Mouse (Mus musculus) megakaryocyte, adult 5-6 weeks (primary cell): ENCODE results near the gene Ndufv1. TPM values are rescaled to one million over a fixed set of nuclear protein-coding genes. Genes with fewer than 3 reads are reported as not detected.
"Not testable (repeated sequence)": the region's sequence is repeated elsewhere in the genome, so short reads cannot be mapped to it uniquely, and the experiment has no call there.

Source experiments
- ATAC-seq: 2 replicates; pipeline ENCODE4 v1.8.0; 2016; ENCODE audit warnings: mild to moderate bottlenecking, inconsistent platforms; ENCODE audit not compliant: poor library complexity, severe bottlenecking
- total RNA-seq, 2 experiments: library from RNA; stranded (forward) in 1 of 2; stranded (reverse) in 1 of 2; fragments of 153-499, 151-499 nt in 1 of 2; fragments of 221-1000, 200-1000 nt in 1 of 2; gene quantifications; 2 replicates each; pipeline versions ENCODE4 v1.2.3 to v1.2.4; 2015 to 2017

Gene Ndufv1
- total RNA-seq, 2 experiments from 2014 or later: 103 to 151 TPM

DNA sequence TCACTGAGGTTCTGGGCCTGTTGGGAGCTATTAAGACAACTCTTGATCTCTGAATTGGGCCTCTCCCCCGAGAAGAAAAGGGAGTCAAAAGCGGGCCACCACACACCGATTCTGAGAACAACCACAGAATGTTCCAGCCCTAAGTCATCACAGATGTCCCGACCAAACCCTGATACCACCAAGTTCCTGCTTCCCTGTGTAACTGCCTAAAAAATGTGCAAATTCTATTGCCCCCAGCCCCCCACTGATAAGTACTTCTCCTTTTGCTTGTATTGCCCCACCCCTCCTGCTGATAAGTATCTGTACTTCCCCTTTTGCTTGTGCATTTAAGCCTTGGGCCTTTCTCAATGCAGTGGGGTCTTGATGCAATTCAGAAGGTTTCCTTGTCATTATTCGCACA, 31.5 kb upstream of the Ndufv1 start:
- ATAC-seq: not testable (repeated sequence)

DNA sequence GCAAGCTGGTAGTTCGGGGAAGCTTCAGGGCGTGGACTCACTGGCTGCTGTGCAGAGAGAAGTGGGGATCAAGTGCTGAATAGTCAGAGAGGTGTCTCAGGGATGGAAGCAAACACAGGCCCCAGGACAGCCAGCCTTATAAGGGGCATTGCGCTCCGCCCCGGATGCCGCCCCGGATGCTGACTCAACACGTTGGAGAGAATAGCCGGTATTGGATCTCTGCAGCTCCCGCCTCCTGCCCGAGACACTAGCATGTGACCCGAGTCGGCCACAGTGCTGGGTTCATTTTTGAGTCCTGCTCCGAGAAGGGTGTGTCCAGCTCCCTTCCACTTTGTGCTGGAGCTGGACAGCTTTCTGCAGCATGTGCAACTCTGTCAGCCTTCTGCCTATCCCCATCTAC, 29.5 kb upstream of the Ndufv1 start:
- ATAC-seq: no peak

DNA sequence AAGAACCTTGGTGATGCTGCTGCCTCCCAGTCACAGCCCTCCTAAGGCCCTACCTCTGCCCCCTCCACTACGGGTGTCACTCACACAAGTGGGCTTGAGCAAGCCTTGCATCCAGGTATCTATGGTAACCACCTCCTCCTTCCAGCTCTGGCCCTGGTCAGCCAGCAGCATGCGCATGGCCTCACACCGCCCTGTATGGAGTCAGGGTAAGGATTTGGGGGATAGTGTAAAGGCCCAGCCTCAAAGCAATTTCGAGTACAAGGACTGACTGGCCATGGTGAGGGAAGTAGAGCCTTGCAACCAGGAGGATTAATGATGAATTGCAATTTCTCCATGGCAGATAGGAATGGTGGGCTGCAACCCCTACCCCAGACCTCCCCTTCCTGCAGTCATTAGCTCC, 28.9 kb upstream of the Ndufv1 start:
- ATAC-seq: not testable (repeated sequence)

DNA sequence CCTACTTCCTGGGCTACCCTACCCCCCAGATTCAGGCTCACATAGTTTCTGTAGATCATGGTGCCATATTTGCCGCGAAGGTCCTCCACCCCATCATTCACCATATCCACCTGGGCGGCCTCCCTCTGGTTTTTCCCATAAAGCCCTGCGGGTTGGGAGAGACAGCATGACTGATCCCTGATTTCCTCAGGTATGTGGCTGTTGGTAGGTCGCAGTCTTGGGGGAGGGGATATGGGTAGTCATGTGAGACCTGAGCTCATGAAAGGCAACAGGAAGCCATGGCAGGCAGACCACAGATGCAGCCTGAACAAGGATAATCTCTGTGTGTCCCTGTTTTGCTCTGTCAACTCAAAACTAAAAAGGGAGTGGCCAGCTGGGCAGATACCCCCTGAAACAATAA, 28.3 kb upstream of the Ndufv1 start:
- ATAC-seq: not testable (repeated sequence)

DNA sequence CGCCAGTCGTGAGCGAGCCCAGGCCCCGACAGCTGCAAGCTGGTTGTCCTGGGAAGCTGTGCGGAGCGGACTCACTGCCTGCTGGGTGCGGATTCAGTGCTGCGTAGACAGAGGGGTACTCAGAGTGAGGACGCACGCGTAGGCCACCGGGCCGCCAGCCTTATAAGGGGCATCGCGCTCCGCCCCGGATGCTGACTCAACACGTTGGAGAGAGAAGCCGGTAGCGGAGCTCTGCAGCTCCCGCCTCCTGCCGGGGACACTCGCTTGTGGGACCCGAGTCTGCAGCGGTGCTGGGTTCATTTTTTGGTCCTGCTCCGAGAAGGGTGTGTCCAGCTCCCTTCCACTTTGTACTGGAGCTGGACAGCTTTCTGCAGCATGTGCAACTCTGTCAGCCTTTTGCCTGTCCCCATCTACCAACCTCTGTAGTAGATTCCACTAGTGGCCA, 25.2 kb upstream of the Ndufv1 start, which contains the start of gene Gstp1:
Gene Gstp1 (minus strand): TSS at position 198 of the 445 bp plus-strand sequence.
- peak; percentile 100 for ATAC-seq

DNA sequence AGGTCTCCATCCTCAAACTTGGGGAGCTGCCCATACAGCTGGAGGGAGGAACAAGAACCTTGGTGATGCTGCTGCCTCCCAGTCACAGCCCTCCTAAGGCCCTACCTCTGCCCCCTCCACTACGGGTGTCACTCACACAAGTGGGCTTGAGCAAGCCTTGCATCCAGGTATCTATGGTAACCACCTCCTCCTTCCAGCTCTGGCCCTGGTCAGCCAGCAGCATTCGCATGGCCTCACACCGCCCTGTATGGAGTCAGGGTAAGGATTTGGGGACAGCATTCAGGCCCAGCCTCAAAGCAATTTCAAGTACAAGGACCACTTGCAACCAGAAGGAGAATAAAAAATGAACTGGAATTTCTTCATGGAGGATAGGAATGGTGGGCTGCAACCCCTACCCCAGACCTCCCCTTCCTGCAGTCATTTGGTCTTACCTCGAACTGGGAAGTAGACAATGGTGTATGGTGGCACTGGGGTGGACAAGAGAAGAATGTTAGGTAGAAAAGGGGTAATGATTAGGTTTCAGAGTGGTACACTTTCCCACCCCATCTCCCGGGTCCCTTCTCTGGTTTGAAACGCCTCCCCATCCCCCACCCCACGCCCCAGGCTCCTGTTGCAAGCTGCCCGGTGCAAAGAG, 24.7 kb upstream of the Ndufv1 start:
- not testable (repeated sequence) for ATAC-seq

DNA sequence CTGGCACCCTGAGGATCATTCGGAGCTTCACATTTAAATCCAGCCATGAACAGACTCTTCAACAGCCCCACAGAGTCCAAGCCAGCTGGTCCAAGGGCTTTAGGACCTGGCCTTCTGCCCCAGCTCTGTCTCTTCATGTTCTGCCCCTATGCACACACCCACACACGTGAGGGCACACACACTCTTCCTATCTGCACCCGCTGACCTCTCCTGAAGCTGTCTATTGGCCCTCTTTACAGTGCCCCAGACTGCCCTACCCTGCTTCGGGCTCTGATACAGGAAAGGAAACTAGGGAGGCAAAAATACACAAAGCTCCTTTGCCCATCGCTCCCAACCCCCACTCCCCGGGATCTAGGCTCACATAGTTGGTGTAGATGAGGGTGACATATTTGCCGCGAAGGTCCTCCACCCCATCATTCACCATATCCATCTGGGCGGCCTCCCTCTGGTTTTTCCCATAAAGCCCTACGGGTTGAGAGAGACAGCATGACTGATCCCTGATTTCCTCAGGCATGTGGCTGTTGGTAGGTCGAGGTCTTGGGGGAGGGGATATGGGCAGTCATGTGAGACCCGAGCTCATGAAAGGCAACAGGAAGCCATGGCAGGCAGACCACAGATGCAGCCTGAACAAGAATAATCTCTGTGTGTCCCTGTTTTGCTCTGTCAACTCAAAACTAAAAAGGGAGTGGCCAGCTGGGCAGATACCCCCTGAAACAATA, 23.9 kb upstream of the Ndufv1 start:
- ATAC-seq: no peak

DNA sequence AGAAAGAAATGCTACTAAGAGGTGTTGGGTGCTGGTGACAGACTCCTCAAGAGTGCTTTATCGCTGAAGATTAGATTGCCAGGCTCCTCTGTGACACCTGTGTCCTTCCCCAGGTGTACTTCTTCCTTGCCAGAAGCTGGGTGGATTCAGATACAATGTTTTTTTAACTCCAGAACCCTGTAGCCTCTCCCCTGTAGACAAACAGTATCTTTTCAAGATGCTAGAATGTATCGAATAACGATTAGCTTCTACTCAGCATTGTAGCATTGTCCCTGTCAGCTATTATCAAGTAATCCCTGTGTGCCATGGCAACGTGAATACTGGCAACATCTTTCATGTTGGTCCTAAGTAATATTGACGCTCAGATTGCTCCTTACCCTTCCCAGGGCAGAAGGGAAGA, 21.1 kb upstream of the Ndufv1 start:
- ATAC-seq: no peak

DNA sequence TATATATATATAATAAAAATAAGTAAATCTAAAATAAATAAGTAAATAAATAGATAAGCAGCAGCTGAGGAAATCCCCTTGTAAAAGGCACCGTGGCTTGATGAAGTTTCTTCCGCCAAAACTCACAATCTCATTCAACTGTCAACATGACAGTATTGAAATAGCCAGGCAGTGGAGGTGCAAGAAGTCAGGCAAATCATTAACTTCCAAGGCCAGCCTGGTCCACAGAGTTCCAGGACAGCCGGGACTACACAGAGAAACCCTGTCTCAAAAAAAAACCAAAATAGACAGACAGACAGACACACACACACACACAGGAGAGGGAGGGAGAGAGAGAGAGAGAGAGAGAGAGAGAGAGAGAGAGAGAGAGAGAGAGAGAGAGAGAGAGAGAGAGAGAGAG, 20.7 kb upstream of the Ndufv1 start:
- no peak for ATAC-seq

DNA sequence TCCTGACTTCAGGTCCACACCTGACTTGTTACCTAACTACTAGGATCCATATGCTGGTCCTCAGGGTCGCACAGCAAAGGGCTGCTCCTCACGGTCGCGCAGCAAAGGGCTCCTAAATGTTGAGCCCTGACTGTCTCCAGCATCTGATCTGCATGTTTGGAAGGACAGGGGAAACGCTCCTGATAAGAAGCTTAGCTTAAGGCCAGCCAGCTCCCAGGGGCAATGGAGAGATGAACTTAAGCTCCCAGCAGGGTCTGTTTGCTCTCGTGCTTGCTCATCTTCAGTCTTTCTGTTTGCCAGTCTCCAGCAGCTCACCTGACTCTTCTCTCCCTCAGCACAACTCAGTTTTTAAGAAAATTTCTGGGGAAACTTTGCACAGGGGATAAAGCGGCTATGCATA, 20.1 kb upstream of the Ndufv1 start:
- no peak for ATAC-seq

DNA sequence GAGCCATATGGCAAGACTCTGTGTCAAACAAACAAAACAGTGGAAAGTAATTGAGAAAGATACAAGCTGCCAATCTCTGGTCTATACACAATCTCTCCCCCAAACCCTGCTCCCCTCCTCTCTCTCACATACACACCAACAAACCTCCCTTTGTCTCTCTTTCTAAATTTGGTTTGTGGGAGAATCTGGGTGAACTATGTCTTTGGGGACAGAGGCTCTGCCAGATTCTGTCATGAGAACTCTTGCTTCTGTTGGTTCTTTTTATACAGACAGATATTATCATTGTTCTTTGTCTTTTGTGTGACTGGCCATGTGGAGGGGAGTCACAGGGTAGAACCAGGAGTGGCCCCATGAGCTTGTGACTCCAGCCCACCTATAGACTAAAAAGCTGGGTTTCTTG, 15.0 kb upstream of the Ndufv1 start:
- no peak for ATAC-seq

DNA sequence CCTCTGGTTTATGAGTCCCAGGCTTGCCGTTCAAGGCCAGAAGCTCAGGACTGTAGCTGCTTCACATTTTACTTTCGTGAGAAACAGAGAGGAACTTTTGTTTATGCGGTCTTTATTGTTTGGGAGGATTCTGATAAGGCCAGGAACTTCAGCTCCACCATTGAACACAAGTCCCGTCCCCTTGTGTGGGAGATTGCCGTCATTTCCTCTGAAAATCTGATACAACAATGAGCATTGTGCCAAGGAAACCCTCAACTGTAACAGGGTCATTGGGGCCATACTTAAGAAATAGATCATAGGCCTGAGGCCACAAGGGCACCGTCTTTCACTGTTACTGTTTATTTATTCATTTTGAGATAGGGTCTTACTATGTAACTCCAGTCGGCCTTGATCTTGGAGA, 10.6 kb upstream of the Ndufv1 start:
- no peak for ATAC-seq

DNA sequence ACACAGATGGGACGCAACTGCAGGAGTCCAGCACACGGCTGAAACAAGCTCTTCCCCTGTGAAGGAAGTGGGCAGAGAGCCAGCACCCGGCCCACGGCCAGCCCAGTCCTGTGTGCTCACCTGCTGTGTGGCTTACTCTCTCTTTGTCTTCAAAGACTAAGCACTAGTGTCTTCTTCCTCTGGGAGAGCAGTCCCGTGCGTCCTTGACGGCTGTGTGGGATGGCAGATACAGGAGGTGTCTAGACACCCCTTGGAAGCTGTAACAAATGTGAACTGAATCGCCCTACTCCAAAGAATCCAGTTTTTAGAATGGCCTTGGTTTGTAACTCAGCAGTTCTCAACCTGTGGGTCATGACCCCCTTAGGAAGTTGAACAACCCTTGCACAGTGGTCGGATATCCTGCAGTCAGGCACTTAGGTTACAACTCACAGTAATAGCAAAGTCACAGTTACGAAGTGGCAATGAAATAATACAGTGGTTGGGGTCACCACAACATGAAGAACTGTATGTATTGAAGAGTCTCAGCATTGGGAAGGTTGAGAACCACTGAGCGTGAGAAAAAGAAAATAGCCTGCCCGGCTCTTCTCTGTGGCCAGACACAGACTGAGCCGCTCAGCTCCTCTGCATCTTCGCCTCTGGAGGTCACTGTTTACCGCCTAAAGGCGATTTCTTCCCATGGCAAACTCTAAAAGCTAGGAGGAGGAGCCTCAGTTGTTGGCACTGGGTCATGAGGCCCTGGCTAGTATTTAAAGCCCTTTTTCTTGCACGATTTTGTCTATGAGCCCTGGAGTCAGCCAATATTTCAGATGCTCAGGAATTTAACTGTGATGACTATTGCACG, 6.4 kb upstream of the Ndufv1 start:
- ATAC-seq: peak; percentile 96

DNA sequence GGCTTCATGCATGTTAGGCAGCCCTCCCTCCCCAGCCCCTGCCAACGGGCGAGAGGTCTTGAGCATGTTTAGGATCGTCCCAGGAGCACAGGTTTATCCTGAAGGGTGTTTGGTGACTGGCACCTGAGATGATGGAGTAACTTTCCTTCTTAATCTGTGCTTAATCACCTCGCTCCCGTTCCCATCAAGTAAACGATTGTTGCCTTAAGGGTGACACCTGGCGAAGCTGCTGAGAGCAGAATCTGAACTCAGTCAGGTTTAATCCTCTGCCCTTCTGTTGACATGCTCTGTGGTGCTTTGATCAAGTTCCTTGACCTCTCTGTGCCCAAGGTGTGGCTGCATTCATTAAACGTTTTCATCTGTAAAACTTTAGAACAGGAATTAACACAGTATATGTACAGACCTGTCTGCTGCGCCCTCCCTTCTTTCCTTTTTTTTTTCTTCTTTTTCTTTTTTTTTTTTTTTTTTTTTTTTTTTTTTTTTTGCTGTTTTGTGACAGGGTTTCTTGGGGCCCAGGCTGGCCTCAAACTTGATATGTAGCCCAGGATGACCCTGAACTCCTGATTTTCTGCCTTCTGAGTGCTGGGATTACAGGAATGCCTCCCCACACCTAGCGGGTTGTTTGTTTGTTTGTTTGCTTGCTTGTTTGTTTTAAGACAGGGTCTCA, 5.4 kb upstream of the Ndufv1 start:
- ATAC-seq: no peak

DNA sequence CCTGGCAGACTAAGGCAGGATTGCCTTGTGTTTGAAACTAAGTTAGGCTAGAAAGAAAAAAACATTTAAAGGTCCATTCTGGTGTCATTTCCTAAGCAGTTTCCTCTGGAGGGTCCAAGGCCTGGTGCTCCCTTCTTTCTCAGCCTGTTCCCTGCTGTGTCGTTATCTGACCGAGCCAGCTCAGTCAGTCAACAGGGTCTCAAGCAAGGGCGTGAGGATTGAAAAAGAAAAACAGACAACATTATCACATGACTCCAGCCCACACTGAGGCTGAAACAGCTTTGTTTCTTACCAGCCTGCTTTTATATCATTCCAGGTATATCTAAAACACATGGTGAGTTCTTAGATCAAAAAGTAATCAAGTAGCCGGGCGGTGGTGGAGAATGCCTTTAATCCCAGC, 3.0 kb upstream of the Ndufv1 start:
- no peak for ATAC-seq

DNA sequence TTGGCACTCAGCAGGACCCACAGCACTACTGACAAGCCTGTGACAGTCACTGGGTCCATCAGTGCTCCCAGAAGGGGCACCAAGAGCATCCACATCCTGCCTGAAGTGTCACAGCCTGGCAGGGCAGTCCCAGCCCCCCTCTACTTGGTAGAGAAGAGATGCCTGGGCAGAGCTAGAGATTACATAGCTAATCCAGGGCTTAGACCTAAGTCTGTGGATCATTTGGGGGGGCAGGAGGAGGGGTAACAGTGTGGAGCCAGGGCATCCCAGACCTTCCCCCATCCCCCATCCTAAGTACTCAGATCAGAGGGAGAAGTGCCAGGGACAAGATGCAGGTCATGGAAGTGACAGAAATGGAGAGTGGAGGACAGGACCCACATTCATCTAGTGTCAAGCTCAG, 2.2 kb upstream of the Ndufv1 start:
- ATAC-seq: no peak

DNA sequence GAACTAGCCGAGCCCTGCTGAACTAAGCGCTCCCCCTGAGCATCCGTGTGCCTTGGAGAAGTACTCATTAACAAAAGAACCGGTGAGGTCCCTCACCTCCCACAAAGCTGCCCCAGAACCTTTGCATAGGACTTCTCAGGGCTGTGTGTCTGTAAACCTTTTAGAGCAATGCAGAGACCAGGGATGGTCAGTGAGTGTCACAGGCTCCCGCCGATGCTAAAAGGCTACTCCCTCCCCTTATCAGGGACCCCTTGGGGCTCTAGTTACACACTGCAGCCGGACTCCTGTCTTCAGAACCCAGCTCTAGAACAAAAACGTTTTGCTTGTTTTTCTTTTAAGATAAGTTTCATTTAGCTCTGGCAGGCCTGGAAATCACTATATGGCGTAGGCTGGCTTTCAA, 460 bp upstream of the Ndufv1 start:
- ATAC-seq: peak; percentile 9; the same call in 1 of the 2 replicates

DNA sequence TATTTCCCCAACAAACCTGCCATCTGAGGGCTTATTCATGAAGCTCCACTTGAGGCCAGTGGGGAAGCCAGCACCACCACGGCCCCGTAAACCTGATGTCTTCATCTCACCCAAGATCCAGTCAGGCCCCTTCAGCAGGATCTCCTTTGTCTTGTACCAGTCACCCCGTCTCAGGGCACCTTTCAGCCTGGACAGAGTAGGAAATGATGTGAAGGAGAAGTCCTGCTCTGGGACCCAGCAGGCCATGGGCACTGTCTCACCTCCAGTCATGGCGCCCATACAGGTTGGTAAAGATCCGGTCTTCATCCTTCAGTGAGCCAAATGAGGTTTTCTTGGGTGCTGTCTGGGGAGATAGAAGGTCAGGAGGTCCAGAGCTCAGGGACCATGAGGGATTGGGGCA, 1.5 kb downstream of the Ndufv1 start:
- no peak for ATAC-seq

DNA sequence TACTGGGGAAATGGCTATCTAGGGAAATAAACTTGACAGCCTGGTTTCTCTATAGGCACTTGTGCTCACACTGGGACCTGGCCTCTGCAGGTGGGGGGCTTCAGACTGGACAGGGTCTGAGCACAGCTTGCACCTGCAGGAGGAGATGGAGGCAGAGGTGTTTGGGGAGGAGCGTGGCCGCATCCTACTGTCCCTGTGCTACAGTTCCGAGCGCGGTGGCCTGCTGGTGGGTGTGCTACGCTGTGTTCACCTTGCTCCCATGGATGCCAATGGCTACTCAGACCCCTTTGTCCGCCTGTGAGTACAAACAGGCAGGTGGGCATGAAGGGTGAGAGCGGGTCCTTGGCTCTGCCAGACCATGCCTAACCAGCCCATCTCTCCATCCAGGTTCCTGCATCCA, 6.6 kb downstream of the Ndufv1 start:
- no peak for ATAC-seq

DNA sequence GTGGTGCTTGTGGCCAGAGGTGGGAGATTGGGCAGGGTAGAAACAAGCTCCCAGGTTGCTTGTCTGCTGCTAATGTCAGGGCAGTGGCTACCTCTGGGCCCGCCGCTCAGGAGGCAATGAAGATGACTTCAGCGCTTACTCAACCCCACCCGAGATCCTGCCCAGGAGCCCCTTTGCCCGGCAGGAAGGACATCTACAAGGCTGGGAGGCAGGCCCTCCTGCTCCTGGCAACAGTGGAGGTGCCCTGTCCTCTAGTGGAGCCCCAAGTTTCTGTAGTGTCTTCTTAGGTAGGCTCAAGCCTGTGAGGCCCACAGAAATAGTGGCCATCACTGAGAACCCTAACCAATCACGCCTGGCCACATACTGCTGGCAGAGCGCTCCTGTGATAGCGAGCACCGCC, 7.5 kb downstream of the Ndufv1 start:
- no peak for ATAC-seq

DNA sequence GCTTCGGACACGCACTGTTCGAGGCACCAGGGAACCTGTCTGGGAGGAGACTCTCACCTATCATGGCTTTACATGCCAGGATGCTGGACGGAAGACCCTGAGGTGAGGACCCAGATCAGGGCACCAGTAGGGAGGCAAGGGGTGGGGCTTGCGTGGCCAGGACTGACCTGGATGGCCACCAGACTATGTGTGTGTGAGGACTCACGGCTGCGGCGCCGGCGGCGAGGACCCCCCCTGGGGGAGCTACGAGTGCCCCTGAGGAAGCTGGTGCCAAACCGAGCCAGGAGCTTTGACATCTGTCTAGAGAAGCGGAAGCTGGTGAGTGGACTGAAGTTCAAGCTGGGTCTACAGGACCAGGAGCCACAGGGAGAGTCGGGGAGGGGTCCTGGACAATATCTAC, 8.3 kb downstream of the Ndufv1 start:
- no peak for ATAC-seq
